Mouse (Mus musculus): ENCODE results near the gene Twnk. TPM values are rescaled to one million over a fixed set of nuclear protein-coding genes. Genes with fewer than 3 reads are reported as not detected.

Gene Twnk
- 10 to 100 TPM; 16.2 to 16.6 TPM for total RNA-seq (2021)
- long read RNA-seq, experiment 1, transcript Twnk-201 (5 exons, 3,488 nt): major isoform, 9 of 111 reads
- long read RNA-seq, experiment 1, partial matches to known transcripts: 0 of 111 reads
- long read RNA-seq, experiment 1, other reads (novel, unspliced or antisense): 102 of 111 reads
- long read RNA-seq, experiment 2, transcript Twnk-201 (5 exons, 3,488 nt): major isoform, 12 of 80 reads
- long read RNA-seq, experiment 2, partial matches to known transcripts: 1 of 80 reads
- long read RNA-seq, experiment 2, other reads (novel, unspliced or antisense): 67 of 80 reads

- no peak for DNase-seq
Observed at GRCm38 (mm10) chr19:45005444-45005843, at the start of gene Twnk. Gene Twnk, plus strand, starts transcription at chr19:45005663.

- DNase-seq: no peak
Observed at GRCm38 (mm10) chr19:44959633-44960032, 45.8 kb upstream of the Twnk start.

GRCm38 (mm10) chr19:44965978-44966377, 39.5 kb upstream of the Twnk start:
- no peak for DNase-seq

GRCm38 (mm10) chr19:44968329-44968728, 37.1 kb upstream of the Twnk start:
- no peak for DNase-seq

- no peak for DNase-seq
Observed at GRCm38 (mm10) chr19:44976636-44977035, 28.8 kb upstream of the Twnk start.

GRCm38 (mm10) chr19:44977148-44977547, 28.3 kb upstream of the Twnk start:
- no peak for DNase-seq

GRCm38 (mm10) chr19:44980787-44981186, 24.7 kb upstream of the Twnk start:
- no peak for DNase-seq

GRCm38 (mm10) chr19:44982477-44983115, 22.9 kb upstream of the Twnk start:
- no peak for DNase-seq

GRCm38 (mm10) chr19:44983366-44983765, 22.1 kb upstream of the Twnk start:
- DNase-seq: no peak

- no peak for DNase-seq
Observed at GRCm38 (mm10) chr19:44984420-44984819, 21.0 kb upstream of the Twnk start.

GRCm38 (mm10) chr19:44985159-44985988, 20.1 kb upstream of the Twnk start:
- no peak for DNase-seq

- DNase-seq: no peak
Observed at GRCm38 (mm10) chr19:44987004-44987403, 18.5 kb upstream of the Twnk start.

GRCm38 (mm10) chr19:44987851-44988250, 17.6 kb upstream of the Twnk start:
- no peak for DNase-seq

- DNase-seq: no peak
Observed at GRCm38 (mm10) chr19:44988321-44988720, 17.1 kb upstream of the Twnk start.

GRCm38 (mm10) chr19:44988831-44989566, 16.5 kb upstream of the Twnk start, which contains the start of gene Sema4g:
Gene Sema4g, plus strand, starts transcription at chr19:44989101.
- no peak for DNase-seq

GRCm38 (mm10) chr19:44989567-44990495, 15.6 kb upstream of the Twnk start:
- DNase-seq: no peak

- no peak for DNase-seq
Observed at GRCm38 (mm10) chr19:44991031-44991430, 14.4 kb upstream of the Twnk start.

- no peak for DNase-seq
Observed at GRCm38 (mm10) chr19:44992246-44992645, 13.2 kb upstream of the Twnk start.

- no peak for DNase-seq
Observed at GRCm38 (mm10) chr19:44992712-44993111, 12.8 kb upstream of the Twnk start.

GRCm38 (mm10) chr19:44997786-44998185, 7.7 kb upstream of the Twnk start:
- no peak for DNase-seq

- DNase-seq: no peak
Observed at GRCm38 (mm10) chr19:44999647-45000046, 5.8 kb upstream of the Twnk start.

All from gastrocnemius, postnatal 25 days (tissue).